Mouse (Mus musculus) thymus, adult 2 months (tissue): ENCODE measurements around the gene Ppil1.
A peak's percentile ranks its signal among the peaks of the same experiment; 100 is the strongest.

Experiments
- CTCF ChIP-seq: fragments of 200-500 bp; IDR thresholded peaks from 2 replicates; pipeline ENCODE4 v1.5.1; 2012; ENCODE audit warnings: mild to moderate bottlenecking, control low read depth, low read length, moderate library complexity, borderline replicate concordance; ENCODE audit not compliant: control insufficient read depth, poor library complexity, insufficient read depth; ENCODE audit errors: extremely low read depth
- POLR2A ChIP-seq: fragments of 200-500 bp; IDR thresholded peaks from 2 replicates; pipeline ENCODE4 v1.6.1; 2012; ENCODE audit warnings: mild to moderate bottlenecking, low read length, control low read depth, moderate library complexity; ENCODE audit not compliant: control insufficient read depth, poor library complexity, insufficient read depth; ENCODE audit errors: extremely low read depth

- TF ChIP-seq POLR2A (peak; percentile 74), CTCF (0 out of 2 replicates have a peak, but pooled peaks have one; percentile 27)
Measured at GRCm38 (mm10) chr17:29263840-29264633, at the start of gene Ppil1.
